Mouse (Mus musculus) urinary bladder, postnatal 10 days (tissue): ENCODE measurements around the gene Plk1.

Experiments used
- DNase-seq: peaks from one replicate; pipeline ENCODE4 v3.0.0; 2022; ENCODE audit warnings: low spot score

The Plk1 gene

GRCm38 (mm10) chr7:122158915-122159902, at the start of gene Plk1:
TSS of gene Plk1 (plus strand) at chr7:122159439.
- no peak for DNase-seq

GRCm38 (mm10) chr7:122123518-122123917, 35.7 kb upstream of the Plk1 start:
- DNase-seq: no peak

- DNase-seq: no peak
Measured at GRCm38 (mm10) chr7:122125636-122126035, 33.6 kb upstream of the Plk1 start.

GRCm38 (mm10) chr7:122126946-122127345, 32.3 kb upstream of the Plk1 start:
- DNase-seq: no peak

GRCm38 (mm10) chr7:122131834-122132233, 27.4 kb upstream of the Plk1 start:
- no peak for DNase-seq

- peak; percentile 92 for DNase-seq
Measured at GRCm38 (mm10) chr7:122132497-122133337, 26.5 kb upstream of the Plk1 start, which contains the start of the genes Palb2 and Dctn5. TSS of gene Palb2 (minus strand) at chr7:122132985. TSS of gene Dctn5 (plus strand) at chr7:122133041.

GRCm38 (mm10) chr7:122133338-122133625, 26.0 kb upstream of the Plk1 start:
- no peak for DNase-seq

GRCm38 (mm10) chr7:122135070-122135469, 24.2 kb upstream of the Plk1 start:
- no peak for DNase-seq

GRCm38 (mm10) chr7:122137071-122137470, 22.2 kb upstream of the Plk1 start:
- no peak for DNase-seq

- no peak for DNase-seq
Measured at GRCm38 (mm10) chr7:122138190-122138589, 21.0 kb upstream of the Plk1 start.

GRCm38 (mm10) chr7:122140991-122141390, 18.2 kb upstream of the Plk1 start:
- DNase-seq: no peak

GRCm38 (mm10) chr7:122152473-122152872, 6.8 kb upstream of the Plk1 start:
- no peak for DNase-seq

- DNase-seq: no peak
Measured at GRCm38 (mm10) chr7:122158488-122158887, 751 bp upstream of the Plk1 start.

GRCm38 (mm10) chr7:122160037-122160436, 798 bp downstream of the Plk1 start:
- no peak for DNase-seq

- DNase-seq: no peak
Measured at GRCm38 (mm10) chr7:122163766-122164165, 4.5 kb downstream of the Plk1 start.

- no peak for DNase-seq
Measured at GRCm38 (mm10) chr7:122167203-122167602, 8.0 kb downstream of the Plk1 start.

- no peak for DNase-seq
Measured at GRCm38 (mm10) chr7:122170705-122171104, 11.5 kb downstream of the Plk1 start.

GRCm38 (mm10) chr7:122171613-122172012, 12.4 kb downstream of the Plk1 start:
- no peak for DNase-seq

- DNase-seq: no peak
Measured at GRCm38 (mm10) chr7:122180720-122181119, 21.5 kb downstream of the Plk1 start.

- DNase-seq: no peak
Measured at GRCm38 (mm10) chr7:122184569-122184968, 25.3 kb downstream of the Plk1 start.

- DNase-seq: no peak
Measured at GRCm38 (mm10) chr7:122186043-122186442, 26.8 kb downstream of the Plk1 start, which contains the start of gene Ern2. TSS of gene Ern2 (minus strand) at chr7:122186207.

GRCm38 (mm10) chr7:122189484-122189883, 30.2 kb downstream of the Plk1 start:
- DNase-seq: no peak

- no peak for DNase-seq
Measured at GRCm38 (mm10) chr7:122191097-122191496, 31.9 kb downstream of the Plk1 start.
